Mouse (Mus musculus): ENCODE results near the gene Dscam. TPM values are rescaled to one million over a fixed set of nuclear protein-coding genes. Genes with fewer than 3 reads are reported as not detected.

The Dscam gene
- polyA plus RNA-seq, 1 experiment from 2014 or later: 0.03 TPM

DNA sequence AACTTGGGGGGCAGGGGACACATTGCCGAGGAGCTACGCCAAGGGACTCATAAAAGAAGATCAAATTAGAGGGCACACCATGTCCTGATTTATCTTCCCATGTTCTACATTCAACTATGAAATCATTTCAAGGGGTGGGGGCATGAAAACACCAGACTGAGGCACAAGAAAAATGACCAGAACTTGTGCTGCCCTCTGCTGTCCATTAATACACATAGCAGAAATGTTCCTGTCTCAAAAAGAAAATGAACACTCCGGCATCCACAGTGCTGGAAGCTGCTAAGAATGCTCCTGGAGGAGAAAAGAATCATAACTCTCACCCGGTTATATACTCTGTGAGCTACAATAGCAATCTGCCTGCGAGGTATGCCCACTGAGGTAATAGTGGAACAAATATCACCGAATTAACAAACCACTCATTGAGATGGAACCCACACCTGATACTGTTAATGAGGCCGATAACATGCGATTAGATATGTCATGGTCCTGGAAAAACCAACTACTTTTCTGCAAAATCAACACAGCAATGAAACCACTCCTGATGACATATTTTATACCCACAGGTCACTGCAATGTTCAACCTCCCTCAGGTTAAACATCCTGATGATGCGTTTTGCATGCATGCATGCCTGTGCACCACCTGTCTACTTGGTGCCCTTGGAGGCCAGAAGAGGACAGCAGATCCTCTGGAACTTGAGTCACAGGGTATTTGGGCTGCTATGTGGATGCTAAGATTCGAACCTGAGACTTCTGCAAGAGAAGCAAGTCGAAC is 498.8 kb downstream of the Dscam start:
- H3K4me1 ChIP-seq (replicated peaks): no peaks in the 10 kb centered on the region

DNA sequence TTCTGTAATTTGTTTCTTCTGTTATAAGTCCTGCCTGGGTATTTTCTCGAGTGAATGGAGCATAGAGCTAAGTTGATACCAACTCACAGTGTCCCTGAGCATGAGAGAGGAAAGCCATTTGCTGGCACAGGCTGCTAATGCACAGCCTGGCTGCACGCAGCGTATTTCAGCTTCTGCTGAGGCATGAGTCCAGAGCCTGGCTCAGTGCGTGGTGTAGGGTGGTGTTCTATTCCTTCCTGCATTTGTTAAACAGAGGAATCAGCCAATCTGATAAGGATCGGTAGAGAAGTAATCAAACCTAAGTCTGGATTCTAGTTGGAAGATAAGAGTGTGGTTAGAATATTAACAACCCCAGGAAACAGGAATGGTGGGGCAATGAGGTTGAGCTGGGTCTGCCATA is 500.8 kb downstream of the Dscam start:
- Histone ChIP-seq H3K9me3 (replicated peaks) (no peaks in the 10 kb centered on the region), H3K27ac (no peak overlapping the region), H3K4me2 (no peak overlapping the region), H3K4me1 (replicated peaks) (no peaks in the 10 kb centered on the region), H3K4me3 (replicated peaks) (no peak overlapping the region), H3K9ac (no peak overlapping the region), H3K27me3 (no peaks in the 10 kb centered on the region), H3K36me3 (no peaks in the 10 kb centered on the region)
- ATAC-seq (ENCODE audit: low read depth) (no peak), DNase-seq (no peak)
- WGBS (ENCODE audit: insufficient replicate concordance): 25% methylated on average over 5 of the region's 5 CpGs

More for the DNA sequence above, 498.8 kb downstream of the Dscam start:
- Histone ChIP-seq H3K4me2 (no peak overlapping the region), H3K36me3 (no peaks in the 10 kb centered on the region), H3K27ac (no peak overlapping the region), H3K4me3 (replicated peaks) (no peak overlapping the region), H3K9ac (no peak overlapping the region), H3K27me3 (no peaks in the 10 kb centered on the region), H3K9me3 (replicated peaks) (no peaks in the 10 kb centered on the region)
- DNase-seq: no peak
- 53% methylated on average over 11 of the region's 11 CpGs for WGBS (ENCODE audit: insufficient replicate concordance)
- no peak for ATAC-seq (ENCODE audit: low read depth)

DNA sequence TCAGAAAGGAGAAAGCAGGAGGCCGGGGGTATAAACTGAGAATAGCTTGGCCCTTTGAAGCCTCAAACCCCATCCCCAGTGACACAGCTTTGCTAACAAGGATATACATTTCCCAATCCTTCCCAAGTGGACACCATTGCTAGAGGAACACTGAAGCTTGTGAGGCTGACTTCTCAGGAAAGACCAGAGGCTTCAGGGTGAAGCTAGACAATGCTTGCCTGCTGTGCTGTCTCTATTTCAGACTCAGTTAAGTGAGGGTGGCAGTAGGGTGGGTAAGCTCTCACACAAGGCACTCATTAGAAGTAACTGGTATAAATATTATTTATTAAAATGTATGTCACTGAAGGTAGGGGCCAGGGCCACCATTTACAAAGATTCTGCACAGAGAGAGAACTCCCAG is 502.1 kb downstream of the Dscam start:
- Histone ChIP-seq H3K36me3 (no peaks in the 10 kb centered on the region), H3K9me3 (replicated peaks) (no peaks in the 10 kb centered on the region), H3K27ac (no peak overlapping the region), H3K27me3 (no peaks in the 10 kb centered on the region), H3K4me2 (no peak overlapping the region), H3K9ac (no peak overlapping the region), H3K4me1 (replicated peaks) (no peaks in the 10 kb centered on the region), H3K4me3 (replicated peaks) (no peak overlapping the region)
- ATAC-seq (ENCODE audit: low read depth) (no peak), DNase-seq (no peak)
- 48% methylated on average over 1 of the region's 1 CpGs for WGBS (ENCODE audit: insufficient replicate concordance)

DNA sequence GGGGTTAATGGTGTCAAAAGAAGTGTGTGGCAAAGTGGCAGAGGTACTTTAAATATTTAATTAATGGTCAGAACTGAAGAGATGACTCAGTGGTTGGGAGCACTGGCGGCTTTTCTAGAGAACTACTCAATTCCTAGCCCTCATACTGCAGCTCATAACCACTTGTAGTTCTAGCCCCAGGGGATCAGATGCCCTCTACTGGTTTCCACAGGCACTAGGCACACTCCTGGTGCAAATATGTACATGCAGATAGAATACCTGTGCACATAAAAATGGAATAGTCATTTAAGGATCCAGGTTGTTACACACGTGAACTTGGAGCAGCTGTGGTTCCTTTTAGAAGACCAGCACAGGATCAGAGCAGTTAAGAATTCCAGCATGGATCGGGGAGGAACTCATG is 509.5 kb downstream of the Dscam start:
- Histone ChIP-seq H3K9ac (no peak overlapping the region), H3K9me3 (replicated peaks) (no peaks in the 10 kb centered on the region), H3K4me1 (replicated peaks) (no peaks in the 10 kb centered on the region), H3K27me3 (no peaks in the 10 kb centered on the region), H3K27ac (no peak overlapping the region), H3K4me2 (no peak overlapping the region), H3K4me3 (replicated peaks) (no peak overlapping the region), H3K36me3 (no peaks in the 10 kb centered on the region)
- ATAC-seq (ENCODE audit: low read depth): no peak
- DNase-seq: no peak
- 57% methylated on average over 3 of the region's 3 CpGs for WGBS (ENCODE audit: insufficient replicate concordance)

DNA sequence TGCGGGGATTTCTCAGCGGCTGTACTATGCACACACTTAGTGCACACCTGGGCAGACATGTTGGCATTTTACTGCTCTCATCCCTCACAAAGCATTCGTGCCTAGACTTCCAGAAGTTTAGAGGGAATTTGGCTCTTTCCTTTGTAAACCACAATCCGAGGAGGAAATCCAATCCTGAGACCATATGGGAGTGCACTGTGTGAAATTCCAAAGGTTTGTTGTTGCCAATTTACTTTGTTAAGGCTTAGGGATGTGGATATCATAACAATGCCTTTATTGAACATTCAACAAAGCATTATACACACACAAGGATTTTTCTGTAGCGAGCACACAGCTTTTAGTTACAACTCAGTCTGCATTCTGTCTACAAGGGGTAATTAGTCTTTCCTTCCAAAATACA is 511.3 kb downstream of the Dscam start:
- DNase-seq: no peak
- Histone ChIP-seq H3K9me3 (replicated peaks) (no peaks in the 10 kb centered on the region), H3K4me2 (no peak overlapping the region), H3K27ac (no peak overlapping the region), H3K36me3 (no peaks in the 10 kb centered on the region), H3K4me1 (replicated peaks) (no peaks in the 10 kb centered on the region), H3K4me3 (replicated peaks) (no peak overlapping the region), H3K27me3 (no peaks in the 10 kb centered on the region), H3K9ac (no peak overlapping the region)
- no peak for ATAC-seq (ENCODE audit: low read depth)
- 50% methylated on average over 5 of the region's 5 CpGs for whole genome bisulfite sequencing (ENCODE audit: insufficient replicate concordance)

DNA sequence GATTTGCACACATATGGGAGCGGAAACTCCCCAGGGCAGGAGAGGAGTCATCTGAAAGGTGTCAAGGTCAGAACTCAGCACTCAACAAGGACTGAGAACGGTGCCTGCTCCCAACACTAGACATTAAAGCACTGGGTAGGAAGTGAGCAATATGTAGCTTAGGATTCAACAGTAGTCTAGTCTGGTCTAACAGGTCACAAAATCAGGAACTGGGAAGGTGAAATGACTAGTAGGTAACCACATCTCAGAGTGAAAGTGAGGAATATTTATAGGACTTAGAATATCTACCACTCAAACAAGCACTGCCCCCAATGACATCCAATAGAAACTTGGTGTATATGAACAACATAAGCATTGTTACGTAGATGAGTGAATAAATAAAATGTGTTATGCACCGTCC is 515.0 kb downstream of the Dscam start:
- ATAC-seq (ENCODE audit: low read depth) (no peak), DNase-seq (no peak)
- Histone ChIP-seq H3K9me3 (replicated peaks) (no peaks in the 10 kb centered on the region), H3K27me3 (no peaks in the 10 kb centered on the region), H3K27ac (no peak overlapping the region), H3K4me2 (no peak overlapping the region), H3K9ac (no peak overlapping the region), H3K4me3 (replicated peaks) (no peak overlapping the region), H3K4me1 (replicated peaks) (no peaks in the 10 kb centered on the region), H3K36me3 (no peaks in the 10 kb centered on the region)
- WGBS (ENCODE audit: insufficient replicate concordance): 67% methylated on average over 4 of the region's 4 CpGs

DNA sequence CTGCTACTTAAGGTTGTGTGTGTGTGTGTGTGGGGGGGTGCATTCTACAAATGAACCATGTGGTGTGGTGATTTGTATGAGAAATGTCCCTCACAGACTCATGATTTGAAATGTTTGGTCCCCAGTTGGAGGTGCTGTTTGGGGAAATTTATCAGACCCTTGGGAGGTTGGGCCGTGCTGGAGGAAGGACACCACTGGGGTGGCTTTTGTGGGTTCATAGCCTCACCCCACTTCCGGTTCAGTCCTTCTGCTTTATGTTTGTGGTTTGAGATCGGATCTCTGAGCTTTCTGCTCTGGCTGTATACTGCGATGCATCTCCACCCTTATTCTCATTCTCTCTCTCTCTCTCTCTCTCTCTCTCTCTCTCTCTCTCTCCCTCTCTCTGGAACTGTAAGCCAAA is 516.5 kb downstream of the Dscam start:
- Histone ChIP-seq H3K4me1 (replicated peaks) (no peaks in the 10 kb centered on the region), H3K27ac (no peak overlapping the region), H3K9me3 (replicated peaks) (no peaks in the 10 kb centered on the region), H3K4me2 (no peak overlapping the region), H3K9ac (no peak overlapping the region), H3K27me3 (no peaks in the 10 kb centered on the region), H3K36me3 (no peaks in the 10 kb centered on the region), H3K4me3 (replicated peaks) (no peak overlapping the region)
- WGBS (ENCODE audit: insufficient replicate concordance): 40% methylated on average over 4 of the region's 4 CpGs
- DNase-seq: no peak
- ATAC-seq (ENCODE audit: low read depth): no peak

DNA sequence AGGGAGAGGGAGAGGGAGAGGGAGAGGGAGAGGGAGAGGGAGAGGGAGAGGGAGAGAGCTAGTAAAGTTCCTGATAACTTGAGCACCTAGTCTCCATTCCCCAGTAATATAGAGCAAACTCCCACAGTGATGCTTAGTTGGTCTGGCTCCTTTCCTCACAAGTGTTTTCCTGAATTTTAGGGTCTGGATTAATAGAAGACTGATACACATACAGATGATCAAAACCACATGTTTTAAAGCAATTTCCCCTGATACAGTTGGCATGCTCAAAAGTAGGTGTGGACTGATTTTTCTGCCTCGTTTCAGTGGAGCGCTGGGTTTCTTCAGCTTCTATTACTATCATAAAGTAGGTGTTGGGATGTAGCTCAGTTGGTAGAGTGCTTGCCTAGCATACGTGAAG is 519.1 kb downstream of the Dscam start:
- no peaks in the 10 kb centered on the region for H3K36me3 ChIP-seq

DNA sequence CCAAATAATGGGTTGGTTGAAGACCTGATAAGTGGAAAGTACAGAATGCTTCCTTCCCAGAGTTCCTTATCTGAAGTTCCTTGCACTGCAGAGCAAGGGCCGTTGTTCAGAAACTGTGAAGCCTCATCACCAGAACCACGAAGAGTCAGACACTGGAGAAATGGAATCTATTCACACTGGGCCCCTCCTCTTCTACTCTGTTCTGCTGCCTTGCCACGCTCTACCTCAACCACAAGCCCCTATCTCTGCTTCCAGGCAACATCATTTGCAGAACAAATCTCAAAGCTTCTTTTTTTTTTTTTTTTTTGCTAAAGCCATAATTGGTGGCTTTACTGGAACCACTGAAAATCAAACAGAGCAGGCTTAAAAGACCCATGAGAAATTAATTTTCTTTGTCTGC is 530.5 kb downstream of the Dscam start:
- Histone ChIP-seq H3K9ac (no peak overlapping the region), H3K36me3 (no peaks in the 10 kb centered on the region), H3K27ac (no peak overlapping the region), H3K4me2 (no peak overlapping the region), H3K4me3 (replicated peaks) (no peak overlapping the region), H3K4me1 (replicated peaks) (no peaks in the 10 kb centered on the region), H3K9me3 (replicated peaks) (no peaks in the 10 kb centered on the region), H3K27me3 (no peaks in the 10 kb centered on the region)
- no peak for ATAC-seq (ENCODE audit: low read depth)
- no peak for DNase-seq
- 11% methylated on average over 3 of the region's 3 CpGs for WGBS (ENCODE audit: insufficient replicate concordance)

More for the DNA sequence above, 519.1 kb downstream of the Dscam start:
- H3K27ac ChIP-seq: no peak overlapping the region
- ATAC-seq (ENCODE audit: low read depth) (no peak), DNase-seq (no peak)
- no peaks in the 10 kb centered on the region for H3K9me3 ChIP-seq (replicated peaks)
- H3K4me1 ChIP-seq (replicated peaks): no peaks in the 10 kb centered on the region
- 66% methylated on average over 3 of the region's 3 CpGs for WGBS (ENCODE audit: insufficient replicate concordance)
- no peak overlapping the region for H3K4me2 ChIP-seq
- H3K4me3 ChIP-seq (replicated peaks): no peak overlapping the region
- no peaks in the 10 kb centered on the region for H3K27me3 ChIP-seq
- H3K9ac ChIP-seq: no peak overlapping the region

DNA sequence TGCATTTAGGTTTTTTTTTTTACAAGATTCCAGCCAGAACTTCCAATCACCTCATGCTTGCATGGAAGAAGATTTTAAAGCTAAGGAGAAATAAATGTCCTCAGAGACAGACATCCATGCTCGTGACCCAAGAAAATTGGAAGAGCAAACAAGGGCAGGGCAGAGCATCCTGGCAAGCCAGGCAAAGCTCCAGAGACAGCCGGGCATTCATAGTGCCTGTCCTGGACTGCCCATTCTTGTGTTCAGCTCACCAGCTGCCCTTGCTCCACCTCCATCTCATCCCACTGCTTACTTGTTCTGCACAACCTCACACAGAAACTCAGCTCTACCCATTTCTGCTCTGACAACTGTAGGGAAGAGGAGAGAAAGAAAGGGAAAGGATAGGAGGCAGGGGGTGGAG is 534.6 kb downstream of the Dscam start:
- H3K27me3 ChIP-seq: no peaks in the 10 kb centered on the region
- H3K4me1 ChIP-seq (replicated peaks): no peaks in the 10 kb centered on the region
- ATAC-seq (ENCODE audit: low read depth): no peak
- no peaks in the 10 kb centered on the region for H3K36me3 ChIP-seq
- no peak overlapping the region for H3K4me3 ChIP-seq (replicated peaks)
- H3K27ac ChIP-seq: no peak overlapping the region
- DNase-seq: no peak
- WGBS (ENCODE audit: insufficient replicate concordance): 40% methylated on average over 2 of the region's 2 CpGs
- H3K4me2 ChIP-seq: no peak overlapping the region
- no peaks in the 10 kb centered on the region for H3K9me3 ChIP-seq (replicated peaks)
- H3K9ac ChIP-seq: no peak overlapping the region

DNA sequence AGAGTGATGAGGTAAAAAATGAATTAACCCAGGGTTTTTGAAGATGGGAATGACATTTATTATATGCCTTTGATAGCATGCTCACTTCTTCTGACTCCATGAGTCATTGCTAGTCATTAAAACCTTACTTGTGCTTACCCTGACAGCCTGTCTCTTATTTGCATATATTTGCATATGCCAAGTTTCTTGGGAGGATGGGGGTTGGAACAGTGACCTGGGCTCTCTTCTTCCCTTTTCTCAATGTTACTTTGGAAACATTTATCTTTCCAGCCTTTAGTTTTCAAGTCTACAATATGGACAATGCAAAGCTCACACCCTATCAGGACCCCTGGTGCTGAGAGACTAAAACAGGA is 535.8 kb downstream of the Dscam start:
- Histone ChIP-seq H3K4me2 (no peak overlapping the region), H3K36me3 (no peaks in the 10 kb centered on the region), H3K4me1 (replicated peaks) (no peaks in the 10 kb centered on the region), H3K4me3 (replicated peaks) (no peak overlapping the region), H3K9me3 (replicated peaks) (no peaks in the 10 kb centered on the region), H3K27me3 (no peaks in the 10 kb centered on the region), H3K27ac (no peak overlapping the region), H3K9ac (no peak overlapping the region)
- DNase-seq (no peak), ATAC-seq (ENCODE audit: low read depth) (no peak)

DNA sequence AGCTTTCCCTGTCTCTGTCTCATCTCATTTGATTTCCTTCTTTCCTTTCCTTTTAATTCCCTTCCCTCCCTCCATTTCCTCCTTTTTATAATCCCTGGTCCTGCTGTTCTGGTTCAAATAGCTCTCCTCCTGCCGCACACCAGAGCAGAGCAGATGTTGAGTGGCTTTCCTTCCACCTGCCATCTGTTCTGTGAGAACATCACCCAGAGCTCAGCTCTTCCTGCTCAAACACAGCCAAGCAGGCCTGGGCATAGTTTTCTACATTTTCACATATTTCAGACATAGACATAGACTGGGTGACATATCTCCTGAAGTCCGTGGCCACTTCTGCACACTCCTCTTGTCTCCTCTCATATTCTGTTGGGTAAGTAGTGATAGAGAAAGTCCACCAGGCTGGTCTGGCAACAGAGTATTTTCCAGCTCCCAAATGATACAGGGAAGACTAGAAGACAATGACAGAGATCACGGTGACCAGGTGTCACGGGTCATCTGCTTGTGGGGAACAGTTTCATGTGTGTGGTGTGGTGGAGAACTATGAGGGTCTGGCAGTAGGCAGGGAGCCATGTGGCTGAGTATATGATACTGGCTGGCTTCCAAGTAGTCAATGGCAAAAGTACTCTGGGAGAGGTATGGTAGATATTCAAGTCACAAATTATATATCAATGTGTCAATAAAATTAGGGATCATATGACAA is 536.3 kb downstream of the Dscam start:
- Histone ChIP-seq H3K27ac (no peak overlapping the region), H3K36me3 (no peaks in the 10 kb centered on the region), H3K9me3 (replicated peaks) (no peaks in the 10 kb centered on the region), H3K4me1 (replicated peaks) (no peaks in the 10 kb centered on the region), H3K27me3 (no peaks in the 10 kb centered on the region), H3K4me2 (no peak overlapping the region), H3K9ac (no peak overlapping the region), H3K4me3 (replicated peaks) (no peak overlapping the region)
- 59% methylated on average over 4 of the region's 4 CpGs for WGBS (ENCODE audit: insufficient replicate concordance)
- no peak for DNase-seq
- no peak for ATAC-seq (ENCODE audit: low read depth)
